Mouse (Mus musculus): Measurements from ENCODE around the gene Rsbn1.
A peak's percentile ranks its signal among the peaks of the same experiment; 100 is the strongest.

Gene Rsbn1

DNA sequence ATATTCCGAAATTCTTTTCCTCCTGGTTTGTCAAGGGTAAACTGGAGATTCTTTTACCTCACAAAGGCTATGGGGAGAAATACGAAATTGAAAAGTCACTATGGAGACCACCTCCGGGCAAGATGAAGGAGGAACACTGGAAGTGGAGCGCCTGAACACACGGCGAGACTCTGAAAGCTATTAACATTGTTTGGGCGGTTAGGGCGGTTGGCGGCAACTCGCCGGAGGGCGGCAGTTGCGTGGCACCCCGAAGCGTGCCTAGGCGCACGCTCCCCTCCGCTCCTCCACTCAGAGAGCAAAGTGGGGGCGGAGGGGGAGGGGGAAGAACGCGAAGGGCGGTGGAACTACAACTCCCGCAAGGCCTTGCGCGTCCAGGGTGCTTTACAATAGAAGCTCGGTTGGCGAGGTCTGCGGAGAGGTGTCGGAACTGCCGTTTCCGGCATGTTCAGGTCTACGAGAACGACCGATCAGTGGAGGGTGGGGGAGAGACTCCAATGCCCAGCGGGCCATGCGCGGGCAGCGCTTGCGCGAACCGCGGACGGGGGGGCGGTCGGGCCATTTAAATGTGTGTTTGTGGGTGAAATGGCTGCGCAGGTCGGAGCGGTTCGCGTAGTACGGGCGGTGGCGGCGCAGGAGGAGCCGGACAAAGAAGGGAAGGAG is at the start of gene Rsbn1:
TSS of gene Rsbn1 (plus strand) at position 111 of the 660 bp plus-strand sequence.
- DNase-seq, result peak; percentile 99

DNA sequence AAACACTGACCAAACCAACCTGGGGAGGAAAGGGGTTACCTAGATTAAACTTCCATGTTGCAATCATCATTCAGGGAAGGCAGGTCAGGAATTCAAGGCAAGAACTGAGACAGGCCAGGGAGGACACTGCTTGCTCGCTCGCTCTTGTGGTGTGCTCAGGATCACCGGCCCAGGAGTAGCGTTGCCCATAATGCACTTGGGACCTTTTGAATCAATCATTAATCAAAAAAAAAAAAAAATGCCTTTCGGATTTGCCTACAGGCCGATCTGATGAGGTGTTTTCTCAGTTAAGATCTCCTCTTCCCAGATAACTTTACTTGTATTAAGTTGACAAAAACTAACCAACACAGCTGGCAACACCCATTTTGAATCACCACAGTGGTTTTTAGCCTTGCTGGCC is 49.7 kb upstream of the Rsbn1 start:
- no peak for DNase-seq

DNA sequence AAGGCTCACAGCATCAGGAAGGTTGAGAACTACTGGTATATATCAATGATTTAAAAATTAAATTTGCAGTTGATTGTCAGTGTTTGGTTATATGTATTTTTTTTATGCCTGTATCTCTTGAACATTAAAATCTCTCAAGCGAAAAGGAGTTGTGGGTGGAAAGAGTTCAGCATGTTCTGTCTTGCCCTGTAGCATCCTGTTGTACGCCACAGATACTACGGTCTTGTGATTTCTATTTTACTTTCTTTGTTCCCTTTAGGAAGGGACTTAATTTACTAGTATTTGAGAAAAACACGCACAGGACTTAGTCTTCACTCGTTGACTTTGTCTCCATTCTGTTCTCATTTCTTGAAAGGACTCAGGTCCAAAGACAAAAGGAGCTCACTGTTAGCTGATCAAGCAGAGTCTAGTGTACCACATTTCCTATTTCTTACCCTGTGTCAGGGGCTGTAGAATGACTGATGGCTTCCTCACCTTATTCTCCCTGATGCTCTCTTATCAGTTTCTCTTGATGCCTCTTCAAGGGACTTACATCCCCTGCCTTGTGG is 46.4 kb upstream of the Rsbn1 start:
- DNase-seq, result no peak

DNA sequence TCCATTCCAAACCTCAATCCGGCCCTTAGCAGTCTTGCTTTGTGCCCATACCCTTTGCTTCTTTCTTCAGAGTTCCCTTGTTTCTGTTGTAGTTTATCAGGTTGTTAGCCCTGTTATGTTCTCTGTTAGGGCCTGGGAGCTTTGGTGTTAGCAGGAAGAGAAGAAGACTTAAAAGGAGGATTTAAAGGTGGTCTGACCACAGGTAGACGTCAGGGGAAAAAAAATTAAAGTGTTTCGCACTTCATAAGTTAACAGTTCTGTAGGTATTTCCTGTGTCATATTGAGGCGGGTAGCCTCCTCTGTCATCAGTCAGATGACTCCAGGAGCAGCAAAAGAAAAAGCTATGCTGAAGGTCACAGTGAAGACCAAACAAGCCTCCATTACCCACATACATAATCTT is 45.9 kb upstream of the Rsbn1 start:
- no peak for DNase-seq

DNA sequence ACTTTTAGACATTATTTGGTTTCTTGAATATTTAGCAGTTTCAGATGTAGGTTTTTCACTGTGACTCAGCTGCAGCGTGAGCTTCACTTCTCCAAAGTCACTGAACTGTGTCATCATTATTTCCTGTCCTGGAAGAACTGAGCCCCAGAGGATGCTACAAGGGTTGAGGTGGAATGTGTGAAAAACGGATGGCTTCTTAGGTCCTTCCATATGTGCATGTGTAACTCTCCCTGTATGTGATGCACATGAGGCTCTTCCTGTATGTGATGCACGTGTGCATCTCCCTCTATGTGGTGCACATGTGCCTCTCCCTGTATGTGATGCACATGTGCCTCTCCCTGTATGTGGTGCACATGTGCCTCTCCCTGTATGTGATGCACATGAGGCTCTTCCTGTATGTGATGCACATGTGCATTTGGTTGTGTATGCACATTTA is 41.2 kb upstream of the Rsbn1 start:
- DNase-seq, result no peak

DNA sequence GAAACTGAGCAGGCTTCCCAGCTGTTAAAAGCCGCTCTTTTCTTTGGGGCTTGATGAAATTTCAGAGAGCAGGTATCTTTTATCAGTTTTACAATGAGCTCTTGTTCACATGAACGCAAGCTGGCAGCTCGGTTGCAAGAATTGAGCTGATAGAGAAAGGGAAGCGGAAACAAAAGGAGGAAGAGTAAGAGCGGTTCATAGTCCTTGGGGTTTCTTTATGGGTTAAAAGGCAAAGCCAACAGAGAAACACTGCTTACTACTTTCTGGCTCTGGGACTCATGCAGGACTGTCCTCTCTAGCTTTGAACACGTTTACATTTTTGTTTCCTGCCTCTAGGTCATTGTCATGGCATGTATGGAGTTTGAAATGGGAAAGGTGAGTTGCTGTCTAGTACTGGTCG is 39.6 kb upstream of the Rsbn1 start:
- no peak for DNase-seq

DNA sequence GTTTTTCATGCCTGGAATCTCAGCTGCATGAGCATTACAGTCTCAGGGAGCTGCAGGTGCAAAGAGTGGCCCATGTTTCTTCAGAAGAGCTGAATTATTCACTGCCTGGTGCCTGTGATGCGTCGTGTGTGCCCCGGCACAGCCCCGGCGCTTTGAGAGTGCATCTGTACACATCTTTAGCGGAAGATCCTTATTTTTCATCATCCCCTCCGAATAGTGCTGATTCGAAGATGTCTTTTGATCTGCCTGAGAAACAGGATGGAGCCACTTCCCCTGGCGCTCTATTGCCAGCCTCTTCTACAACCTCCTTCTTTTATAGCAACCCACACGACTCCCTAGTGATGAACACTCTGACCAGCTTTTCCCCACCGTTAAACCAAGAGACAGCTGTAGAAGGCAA is 28.0 kb upstream of the Rsbn1 start:
- no peak for DNase-seq

DNA sequence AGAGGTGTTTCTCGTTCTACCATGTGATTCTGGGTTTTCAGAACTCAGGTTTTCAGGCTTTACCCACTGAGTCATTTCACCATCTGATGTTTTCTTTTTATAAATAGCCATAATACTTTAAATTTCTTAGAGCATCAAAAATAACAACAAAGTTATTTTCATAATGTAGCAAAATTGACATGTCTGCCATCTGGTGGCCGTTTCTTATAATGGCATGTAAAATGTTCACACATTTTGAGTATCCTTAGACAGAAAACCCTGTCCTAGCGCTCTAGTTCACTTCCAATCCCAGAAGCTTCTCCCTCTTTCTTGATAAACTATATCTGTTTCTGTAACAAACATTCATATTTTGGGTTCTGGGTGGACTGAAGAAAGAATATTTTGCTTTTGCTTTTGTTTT is 26.3 kb upstream of the Rsbn1 start:
- DNase-seq, result peak; percentile 81

DNA sequence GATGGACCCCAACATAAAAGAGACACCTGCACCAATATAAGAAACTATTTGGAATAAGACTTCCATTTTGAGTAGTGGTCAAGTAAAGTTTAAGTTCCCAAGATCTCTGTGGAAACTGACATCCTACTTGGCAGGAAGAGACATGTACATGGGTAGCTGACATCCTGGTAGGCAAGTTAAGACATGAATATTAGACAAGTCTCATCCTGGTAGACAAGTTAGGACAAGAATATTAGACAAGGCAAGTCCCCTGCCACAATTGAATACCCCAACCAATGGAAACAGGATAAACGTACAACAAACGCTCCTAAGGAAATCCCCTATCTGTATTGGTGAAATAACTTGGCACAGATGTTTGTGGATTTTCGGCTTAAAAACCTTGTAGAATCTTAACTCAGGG is 20.5 kb upstream of the Rsbn1 start:
- DNase-seq, result no peak

DNA sequence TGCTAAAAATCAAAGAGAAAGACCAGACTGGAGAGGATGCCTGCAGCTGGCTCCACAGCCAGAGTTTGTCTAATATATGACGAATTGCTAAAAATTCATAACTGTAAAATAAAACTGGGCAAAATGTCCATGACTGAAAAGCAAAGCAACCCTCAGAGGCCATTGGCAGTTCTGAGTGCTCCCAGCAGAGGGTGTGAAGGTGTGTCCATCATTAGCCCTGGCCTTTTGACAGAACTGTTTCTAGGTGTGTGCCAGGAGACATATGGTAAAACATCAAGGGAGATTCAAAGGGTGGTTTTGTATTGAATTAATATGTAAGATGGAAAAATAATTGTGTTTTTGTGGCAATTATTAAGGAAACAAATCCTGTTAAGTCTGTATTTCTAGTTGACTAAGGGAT is 9.2 kb upstream of the Rsbn1 start:
- DNase-seq, result peak; percentile 87

DNA sequence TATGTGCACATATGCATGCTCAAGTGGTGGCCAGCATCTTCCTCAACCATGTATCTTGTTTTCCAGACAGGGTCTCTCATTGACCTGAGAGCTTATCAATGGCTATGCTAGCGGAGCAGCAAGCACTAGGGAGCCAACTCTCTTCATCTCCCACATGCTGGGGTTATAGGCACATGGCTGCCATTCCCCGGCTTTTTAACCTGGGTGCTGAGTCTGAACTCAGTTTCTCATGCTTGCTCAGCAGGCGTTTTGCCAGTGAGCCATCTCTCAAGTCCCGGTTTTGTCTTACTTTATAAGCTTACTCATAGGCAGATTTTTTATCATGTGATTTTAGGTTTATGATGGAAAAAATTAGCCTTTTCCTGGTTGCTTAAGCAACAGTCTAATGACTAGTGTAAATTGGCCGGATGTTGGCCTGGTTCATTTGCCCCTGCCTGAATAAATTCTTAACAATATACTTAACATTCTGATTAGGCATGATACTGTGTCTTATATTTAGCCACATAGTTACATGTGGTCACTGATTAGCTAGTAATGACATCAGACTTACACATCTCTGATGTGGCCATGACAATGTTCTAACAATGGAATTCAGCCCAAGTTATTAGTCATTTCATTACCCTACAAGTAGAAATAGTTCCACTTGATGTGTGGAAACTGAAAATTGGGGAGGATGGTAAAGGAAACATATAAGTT is 6.4 kb upstream of the Rsbn1 start:
- DNase-seq, result no peak

DNA sequence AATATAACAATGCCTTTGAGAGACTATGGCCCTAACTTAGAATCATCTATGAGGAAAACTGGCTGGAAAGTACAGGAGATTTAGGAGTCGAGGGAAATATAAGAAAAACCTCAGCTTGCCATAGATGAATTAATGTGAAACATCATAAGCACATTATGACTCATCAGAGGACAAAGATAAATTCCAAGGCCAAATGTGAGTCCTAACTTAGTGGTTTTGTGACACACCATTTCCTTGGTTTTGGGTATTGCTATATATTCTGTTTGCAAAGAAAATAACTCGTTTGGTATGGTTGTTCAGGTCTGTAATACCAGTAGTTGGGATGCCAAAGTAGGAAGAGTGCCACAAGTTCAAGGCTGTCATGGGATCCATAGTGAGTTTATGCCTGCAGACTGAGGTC is 5.1 kb upstream of the Rsbn1 start:
- no peak for DNase-seq

DNA sequence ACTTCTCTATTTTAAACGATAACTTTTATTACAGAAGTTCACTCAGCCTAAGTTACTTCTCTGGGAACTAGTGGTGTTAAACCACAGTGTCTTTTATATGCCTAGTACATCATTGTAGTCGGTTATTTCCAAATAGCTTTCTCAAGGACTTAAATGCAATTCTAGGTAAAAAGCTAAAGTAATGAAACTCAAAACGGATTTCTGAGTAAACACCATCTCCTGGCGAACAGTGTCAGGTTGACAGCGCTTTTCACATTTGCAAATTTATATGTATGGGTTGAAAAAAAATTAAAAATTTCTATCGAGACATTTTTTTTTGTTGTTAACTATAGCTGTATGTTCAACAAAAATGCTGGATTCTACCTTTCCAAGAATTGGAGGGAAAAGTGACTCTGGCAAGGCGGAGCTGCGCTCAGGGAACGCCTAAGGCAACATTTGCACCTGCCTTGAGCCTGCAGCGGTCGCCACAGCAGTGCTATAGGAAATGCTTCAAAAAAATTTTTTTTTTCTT is 414 bp upstream of the Rsbn1 start:
- peak; percentile 55 for DNase-seq

DNA sequence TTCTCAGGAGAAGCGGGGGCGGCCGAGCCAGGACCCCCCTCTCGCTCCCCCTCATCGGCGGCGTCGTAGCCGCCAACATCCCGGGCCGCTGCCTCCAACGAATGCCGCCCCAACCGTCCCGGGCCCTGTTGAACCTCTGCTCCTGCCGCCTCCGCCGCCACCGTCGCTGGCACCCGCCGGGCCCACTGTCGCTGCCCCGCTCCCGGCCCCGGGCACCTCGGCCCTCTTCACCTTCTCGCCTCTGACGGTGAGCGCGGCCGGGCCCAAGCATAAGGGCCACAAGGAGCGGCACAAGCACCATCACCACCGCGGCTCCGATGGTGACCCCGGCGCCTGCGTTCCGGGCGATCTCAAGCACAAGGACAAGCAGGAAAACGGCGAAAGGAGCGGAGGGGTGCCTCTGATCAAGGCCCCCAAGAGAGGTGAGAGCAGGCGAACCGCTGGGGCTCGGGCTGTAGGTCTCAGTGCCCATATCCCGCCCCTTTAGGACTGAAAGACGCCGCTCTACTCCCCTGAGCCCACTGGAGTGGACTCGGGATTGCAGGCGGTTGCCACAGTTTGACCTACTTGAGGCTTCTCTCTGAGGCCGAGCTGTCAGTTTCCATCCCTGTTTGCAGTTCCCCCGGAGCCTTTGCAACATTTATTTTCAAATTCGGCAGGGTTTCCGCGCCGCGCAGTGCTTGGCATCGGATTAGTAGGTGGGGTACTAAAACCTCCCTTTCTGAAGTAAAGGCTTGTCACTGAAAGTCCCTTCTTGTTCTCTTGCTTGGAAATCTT is 1.0 kb downstream of the Rsbn1 start:
- DNase-seq, result peak; percentile 71

DNA sequence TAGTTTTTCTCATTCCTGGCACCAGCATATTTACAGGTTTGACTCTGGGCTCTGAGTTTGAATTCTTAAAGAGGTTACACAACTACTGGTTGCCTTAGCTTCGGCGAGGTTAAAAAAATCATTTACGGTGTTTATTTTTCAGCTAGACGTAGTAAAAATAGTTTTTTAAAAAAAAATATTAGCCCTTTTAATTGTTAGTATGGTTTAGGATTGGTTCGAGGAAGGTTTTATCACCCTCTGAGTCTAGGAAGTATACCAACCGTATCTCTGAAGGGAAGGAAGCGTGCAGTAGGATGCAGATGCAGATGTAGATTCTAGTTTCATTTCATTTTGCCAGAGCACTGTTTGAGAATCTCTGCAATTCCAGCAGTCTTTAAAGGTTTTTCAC is 1.6 kb downstream of the Rsbn1 start:
- DNase-seq, result no peak

DNA sequence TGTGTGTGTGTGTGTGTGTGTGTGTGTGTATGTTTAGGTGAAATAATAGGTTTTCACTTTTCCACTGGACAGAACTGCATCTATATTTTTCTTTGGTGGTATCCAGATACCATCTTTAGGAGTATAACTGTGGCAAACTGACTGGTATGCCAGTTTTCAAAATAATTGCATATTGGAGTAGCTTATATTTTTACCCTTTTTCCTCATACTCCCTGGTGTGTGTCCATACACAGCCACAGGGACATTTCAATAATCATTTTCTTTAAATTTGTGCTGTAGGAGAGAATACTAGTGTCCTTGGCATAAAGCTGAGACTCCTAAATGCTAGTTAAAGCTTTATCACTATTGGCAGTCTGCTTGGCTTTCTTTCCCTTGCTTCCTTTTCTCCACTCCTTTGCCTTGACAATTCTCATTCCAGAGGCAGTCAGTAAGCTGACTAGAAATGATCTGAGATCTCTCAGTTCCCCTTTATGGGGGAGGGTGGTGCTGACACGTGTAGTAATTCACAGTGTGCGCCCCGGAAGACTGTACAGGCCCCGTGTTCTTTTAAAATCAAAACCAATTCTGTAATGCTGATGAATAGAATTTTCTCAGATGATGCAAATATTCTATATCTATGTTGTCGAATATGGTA is 2.4 kb downstream of the Rsbn1 start:
- DNase-seq, result no peak

DNA sequence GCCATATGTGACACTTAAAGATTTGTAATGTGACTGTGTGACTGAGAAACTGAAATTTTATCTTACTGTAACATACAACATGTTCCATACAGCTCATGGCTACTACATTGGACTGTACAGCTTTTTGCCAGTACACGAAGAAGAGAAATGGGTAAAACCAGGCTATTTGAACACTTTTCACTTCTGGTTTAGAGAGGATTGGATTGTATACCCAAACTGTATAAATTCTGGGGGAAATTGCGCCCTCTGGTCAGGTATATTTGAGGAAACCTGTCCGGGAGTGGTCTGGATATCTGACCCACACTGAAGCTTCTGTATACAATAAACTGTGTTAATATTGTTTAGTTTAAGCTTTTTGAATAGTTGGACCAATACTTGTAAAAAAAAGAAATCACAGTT is 2.9 kb downstream of the Rsbn1 start:
- no peak for DNase-seq

DNA sequence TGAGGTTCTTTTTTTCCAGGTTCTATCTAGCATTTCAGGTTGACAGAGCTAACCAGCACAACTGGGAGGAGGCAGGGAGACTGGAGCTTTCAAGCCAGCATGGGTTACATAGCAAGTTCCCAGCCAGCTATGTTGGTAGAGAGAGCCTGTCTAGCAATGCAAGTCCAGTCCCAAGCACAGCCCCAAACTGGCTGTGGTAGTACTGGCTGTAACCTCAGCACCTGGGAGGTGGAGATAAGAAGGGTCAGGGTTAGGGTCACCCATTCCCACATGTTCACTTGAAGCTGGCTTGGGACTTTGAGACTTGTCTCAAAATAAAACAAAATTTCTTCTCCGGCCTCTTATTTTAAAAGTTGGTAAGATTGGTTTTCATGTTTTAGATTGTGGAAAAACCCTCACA is 6.2 kb downstream of the Rsbn1 start:
- no peak for DNase-seq

DNA sequence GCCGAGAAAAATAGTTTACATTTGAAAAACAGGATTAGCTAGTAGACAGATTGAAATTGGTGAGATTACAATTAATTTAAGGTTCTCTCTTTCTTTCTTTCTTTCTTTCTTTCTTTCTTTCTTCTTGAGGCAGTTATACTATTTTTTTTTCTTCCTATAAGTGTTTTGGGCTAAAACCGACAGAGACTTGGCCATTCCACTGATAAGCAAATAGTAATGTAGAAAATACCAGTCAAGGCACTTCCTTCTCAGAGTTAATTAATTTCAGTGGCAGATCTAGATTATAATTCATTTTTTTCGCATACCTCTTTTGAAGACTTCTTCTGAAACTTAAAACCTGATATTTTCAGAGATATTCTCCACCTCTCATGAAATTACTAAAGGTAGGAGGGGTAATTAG is 11.4 kb downstream of the Rsbn1 start:
- no peak for DNase-seq

DNA sequence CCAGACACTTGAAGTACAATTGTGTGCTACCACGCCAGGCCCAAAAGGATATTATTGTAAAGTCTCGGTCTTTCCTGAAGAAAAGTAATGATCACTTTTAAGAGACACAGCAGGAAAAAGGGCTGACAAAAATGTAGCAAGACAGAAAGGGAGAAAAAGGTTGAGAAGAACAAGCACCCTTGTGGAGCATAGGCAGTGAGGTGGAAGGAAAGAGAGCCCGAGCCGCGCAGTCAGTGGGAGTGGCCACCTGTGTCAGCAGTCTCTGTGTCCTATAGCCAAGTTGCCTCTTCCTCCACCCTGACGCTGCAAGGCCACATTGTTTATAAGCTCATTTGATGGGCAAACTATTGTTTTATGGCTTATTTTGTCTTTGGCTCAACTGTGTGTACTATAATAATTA is 13.6 kb downstream of the Rsbn1 start:
- DNase-seq, result no peak

DNA sequence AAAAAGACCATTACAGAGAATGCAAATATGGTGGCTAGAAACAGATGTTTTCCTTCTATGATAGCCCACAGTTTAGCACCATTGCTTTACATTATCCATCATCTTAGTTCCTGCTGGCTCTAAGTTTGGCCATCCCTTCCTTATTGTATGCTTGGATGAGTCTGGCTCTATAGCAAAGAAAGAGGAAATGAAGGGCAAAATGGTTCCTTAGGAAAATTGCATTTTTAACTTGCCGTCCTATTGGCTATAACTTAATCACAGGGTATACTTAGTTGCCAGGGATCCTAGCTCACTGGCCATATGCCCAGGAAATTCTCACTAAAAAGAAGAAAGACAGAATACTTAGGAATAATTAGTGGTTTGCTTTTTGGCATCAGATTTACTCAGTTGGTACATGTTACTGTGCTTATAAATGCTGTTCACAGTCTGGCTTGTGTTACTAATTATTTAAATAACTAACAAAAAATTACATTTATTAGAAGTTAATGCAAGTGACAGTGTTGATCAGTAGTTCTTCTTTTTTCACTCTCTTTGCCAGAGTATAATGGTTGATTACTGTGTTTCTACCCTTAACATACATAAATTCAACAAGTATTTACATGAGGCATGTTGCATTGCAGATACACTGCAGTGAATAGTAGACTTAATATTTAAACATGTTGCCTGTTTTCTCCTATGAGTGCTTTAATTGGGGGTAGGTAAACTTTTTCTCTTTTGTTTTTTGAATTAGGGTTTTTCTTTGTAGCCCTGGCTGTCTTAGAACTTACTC is 31.1 kb downstream of the Rsbn1 start:
- DNase-seq, result peak; percentile 45

DNA sequence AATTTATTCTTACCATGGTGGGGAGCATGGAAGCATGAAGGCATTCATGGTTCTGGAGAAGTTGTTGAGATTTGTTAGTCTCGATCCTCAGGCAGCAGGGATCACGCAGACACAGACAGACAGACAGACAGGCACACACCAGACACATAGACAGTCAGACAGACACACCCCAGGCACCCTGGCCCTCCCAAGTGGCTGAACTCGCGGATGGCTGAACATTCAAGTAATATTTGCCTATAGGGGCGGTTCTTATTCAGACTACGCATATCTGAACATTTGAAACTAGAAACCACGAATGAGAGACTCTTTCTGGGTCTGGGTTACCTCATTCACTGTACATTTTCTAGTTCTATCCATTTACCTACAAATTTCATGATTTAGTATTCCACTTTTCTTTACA is 34.7 kb downstream of the Rsbn1 start:
- no peak for DNase-seq
